Mouse (Mus musculus): Measurements from ENCODE around the gene 1700001C02Rik.

Gene 1700001C02Rik

GRCm38 (mm10) chr5:30465861-30466260 is at the start of gene 1700001C02Rik:
TSS of gene 1700001C02Rik (plus strand) at chr5:30466047.
- in situ Hi-C loops (cut with MboI, MseI): no loop called here

GRCm38 (mm10) chr5:30416665-30417064 is 49.2 kb upstream of the 1700001C02Rik start:
- in situ Hi-C loops (cut with MboI, MseI): no loop called here

GRCm38 (mm10) chr5:30423121-30423520 is 42.7 kb upstream of the 1700001C02Rik start:
- in situ Hi-C loops (cut with MboI, MseI): loop anchor here (5.0 kb wide), 1 partner anchor 214 kb away; no protein-coding TSS in a partner anchor

GRCm38 (mm10) chr5:30423572-30424244 is 42.1 kb upstream of the 1700001C02Rik start:
- in situ Hi-C loops (cut with MboI, MseI): loop anchor here (5.0 kb wide), 1 partner anchor 214 kb away; no protein-coding TSS in a partner anchor

GRCm38 (mm10) chr5:30427406-30427805 is 38.4 kb upstream of the 1700001C02Rik start:
- in situ Hi-C loops (cut with MboI, MseI): no loop called here

- in situ Hi-C loops (cut with MboI, MseI): no loop called here
Measured at GRCm38 (mm10) chr5:30438931-30439330, 26.9 kb upstream of the 1700001C02Rik start.

GRCm38 (mm10) chr5:30440308-30440906 is 25.4 kb upstream of the 1700001C02Rik start:
- in situ Hi-C loops (cut with MboI, MseI): no loop called here

GRCm38 (mm10) chr5:30442196-30442595 is 23.7 kb upstream of the 1700001C02Rik start:
- in situ Hi-C loops (cut with MboI, MseI): no loop called here

GRCm38 (mm10) chr5:30444327-30444895 is 21.4 kb upstream of the 1700001C02Rik start:
- in situ Hi-C loops (cut with MboI, MseI): no loop called here

GRCm38 (mm10) chr5:30456056-30456455 is 9.8 kb upstream of the 1700001C02Rik start:
- in situ Hi-C loops (cut with MboI, MseI): no loop called here

- in situ Hi-C loops (cut with MboI, MseI): no loop called here
Measured at GRCm38 (mm10) chr5:30460155-30460554, 5.7 kb upstream of the 1700001C02Rik start.

- in situ Hi-C loops (cut with MboI, MseI): no loop called here
Measured at GRCm38 (mm10) chr5:30461821-30462220, 4.0 kb upstream of the 1700001C02Rik start, which contains the start of gene Otof. TSS of gene Otof (minus strand) at chr5:30461932.

GRCm38 (mm10) chr5:30466315-30466714 is 468 bp downstream of the 1700001C02Rik start:
- in situ Hi-C loops (cut with MboI, MseI): no loop called here

GRCm38 (mm10) chr5:30470454-30470853 is 4.6 kb downstream of the 1700001C02Rik start:
- in situ Hi-C loops (cut with MboI, MseI): no loop called here

GRCm38 (mm10) chr5:30472148-30472547 is 6.3 kb downstream of the 1700001C02Rik start:
- in situ Hi-C loops (cut with MboI, MseI): no loop called here

GRCm38 (mm10) chr5:30476534-30476933 is 10.7 kb downstream of the 1700001C02Rik start:
- in situ Hi-C loops (cut with MboI, MseI): no loop called here

- in situ Hi-C loops (cut with MboI, MseI): loop anchor here (10.0 kb wide), 2 partner anchors 288 to 1348 kb away; no protein-coding TSS in a partner anchor
Measured at GRCm38 (mm10) chr5:30482319-30482718, 16.5 kb downstream of the 1700001C02Rik start.

- in situ Hi-C loops (cut with MboI, MseI): loop anchor here (10.0 kb wide), 2 partner anchors 289 to 1349 kb away; no protein-coding TSS in a partner anchor
Measured at GRCm38 (mm10) chr5:30483533-30483932, 17.7 kb downstream of the 1700001C02Rik start.

GRCm38 (mm10) chr5:30484591-30484990 is 18.7 kb downstream of the 1700001C02Rik start:
- in situ Hi-C loops (cut with MboI, MseI): loop anchor here (10.0 kb wide), 2 partner anchors 290 to 1350 kb away; no protein-coding TSS in a partner anchor

GRCm38 (mm10) chr5:30485136-30485535 is 19.3 kb downstream of the 1700001C02Rik start:
- in situ Hi-C loops (cut with MboI, MseI): loop anchor here (10.0 kb wide), 2 partner anchors 290 to 1350 kb away; no protein-coding TSS in a partner anchor

- in situ Hi-C loops (cut with MboI, MseI): no loop called here
Measured at GRCm38 (mm10) chr5:30490215-30490614, 24.4 kb downstream of the 1700001C02Rik start.

GRCm38 (mm10) chr5:30490845-30491244 is 25.0 kb downstream of the 1700001C02Rik start:
- in situ Hi-C loops (cut with MboI, MseI): no loop called here

Data from T-helper 1 cell (primary cell).